Mouse (Mus musculus): ENCODE measurements around the gene Gss.
"Not testable (repeated sequence)": the region's sequence is repeated elsewhere in the genome, so short reads cannot be mapped to it uniquely, and the experiment has no call there.

Gene Gss

GRCm38 (mm10) chr2:155574700-155575099, 17.9 kb downstream of the Gss start:
- no peak for DNase-seq (ENCODE audit: low read depth, low spot score)

- DNase-seq (ENCODE audit: low read depth, low spot score): no peak
These were observed 18.6 kb downstream of the Gss start for GRCm38 (mm10) chr2:155573996-155574395.

GRCm38 (mm10) chr2:155573001-155573400, 19.6 kb downstream of the Gss start:
- DNase-seq (ENCODE audit: low read depth, low spot score): no peak

GRCm38 (mm10) chr2:155569223-155569807, 23.3 kb downstream of the Gss start:
- no peak for DNase-seq (ENCODE audit: low read depth, low spot score)

- DNase-seq (ENCODE audit: low read depth, low spot score): no peak
These were observed 24.9 kb downstream of the Gss start for GRCm38 (mm10) chr2:155567751-155568150.

GRCm38 (mm10) chr2:155562934-155563333, 29.7 kb downstream of the Gss start:
- DNase-seq (ENCODE audit: low read depth, low spot score): no peak

- DNase-seq (ENCODE audit: low read depth, low spot score): no peak
These were observed 30.4 kb downstream of the Gss start for GRCm38 (mm10) chr2:155562209-155562608.

- no peak for DNase-seq (ENCODE audit: low read depth, low spot score)
These were observed 38.1 kb downstream of the Gss start for GRCm38 (mm10) chr2:155554426-155554985.

GRCm38 (mm10) chr2:155552949-155553354, 39.7 kb downstream of the Gss start:
- DNase-seq (ENCODE audit: low read depth, low spot score): no peak

GRCm38 (mm10) chr2:155552336-155552735, 40.3 kb downstream of the Gss start:
- DNase-seq (ENCODE audit: low read depth, low spot score): no peak

GRCm38 (mm10) chr2:155546955-155547354, 45.7 kb downstream of the Gss start:
- DNase-seq (ENCODE audit: low read depth, low spot score): no peak

- no peak for DNase-seq (ENCODE audit: low read depth, low spot score)
These were observed 51.7 kb downstream of the Gss start for GRCm38 (mm10) chr2:155540822-155541458.

GRCm38 (mm10) chr2:155539696-155540095, 52.9 kb downstream of the Gss start:
- DNase-seq (ENCODE audit: low read depth, low spot score): no peak

GRCm38 (mm10) chr2:155538463-155539057, 54.0 kb downstream of the Gss start:
- DNase-seq (ENCODE audit: low read depth, low spot score): not testable (repeated sequence)

- no peak for DNase-seq (ENCODE audit: low read depth, low spot score)
These were observed 54.7 kb downstream of the Gss start for GRCm38 (mm10) chr2:155537761-155538462.

GRCm38 (mm10) chr2:155536292-155536691, 56.3 kb downstream of the Gss start:
- DNase-seq (ENCODE audit: low read depth, low spot score): no peak

GRCm38 (mm10) chr2:155527367-155527766, 65.2 kb downstream of the Gss start:
- no peak for DNase-seq (ENCODE audit: low read depth, low spot score)

- no peak for DNase-seq (ENCODE audit: low read depth, low spot score)
These were observed 68.2 kb downstream of the Gss start for GRCm38 (mm10) chr2:155524378-155524777.

- no peak for DNase-seq (ENCODE audit: low read depth, low spot score)
These were observed 68.9 kb downstream of the Gss start for GRCm38 (mm10) chr2:155523706-155524105.

GRCm38 (mm10) chr2:155518531-155519270, 73.9 kb downstream of the Gss start:
- DNase-seq (ENCODE audit: low read depth, low spot score): no peak
